Mouse (Mus musculus) hindbrain, postnatal 0 days (tissue): ENCODE results near the gene Tmed3. TPM values are rescaled to one million over a fixed set of nuclear protein-coding genes. Genes with fewer than 3 reads are reported as not detected.

Experiments used
- ATAC-seq: fragments of 200-750 bp; cut with Nextera tagmentation; 2 replicates; pipeline ENCODE4 v1.8.0; 2017; ENCODE audit warnings: mild to moderate bottlenecking, moderate TSS enrichment, moderate library complexity
- DNase-seq: peaks from one replicate; pipeline ENCODE4 v3.0.0-alpha.2; 2015; ENCODE audit warnings: low spot score
- H3K27ac ChIP-seq: fragments of 300-500 bp; sonication (generic); 2 replicates; pipeline ENCODE4 v1.5.1; 2014; ENCODE audit warnings: mild to moderate bottlenecking
- H3K27me3 ChIP-seq: fragments of 300-500 bp; sonication (generic); 2 replicates; pipeline ENCODE4 v1.6.1; 2014; ENCODE audit warnings: low read length, mixed read lengths; ENCODE audit not compliant: insufficient read depth
- H3K36me3 ChIP-seq: fragments of 300-500 bp; sonication (generic); 2 replicates; pipeline ENCODE4 v1.6.1; 2014; ENCODE audit warnings: low read length, mixed read lengths; ENCODE audit not compliant: insufficient read depth
- H3K4me1 ChIP-seq: fragments of 300-500 bp; sonication (generic); 2 replicates; pipeline ENCODE4 v1.6.1; 2014; ENCODE audit warnings: antibody characterized with exemption, low read length, mixed read lengths; ENCODE audit not compliant: insufficient read depth
- H3K4me2 ChIP-seq: fragments of 300-500 bp; sonication (generic); 2 replicates; pipeline ENCODE4 v1.6.1; 2014; ENCODE audit warnings: low read depth, mild to moderate bottlenecking, low read length, moderate library complexity, mixed read lengths
- H3K4me3 ChIP-seq: fragments of 300-500 bp; sonication (generic); 2 replicates; pipeline ENCODE4 v1.5.1; 2014; ENCODE audit warnings: low read length
- H3K9ac ChIP-seq: fragments of 300-500 bp; sonication (generic); replicated peaks from 2 replicates; pipeline ENCODE4 v1.6.1; 2014; ENCODE audit warnings: mild to moderate bottlenecking, low read length, moderate library complexity, mixed read lengths
- H3K9me3 ChIP-seq: fragments of 300-500 bp; sonication (generic); 2 replicates; pipeline ENCODE4 v1.6.1; 2016; ENCODE audit warnings: low read length, mixed read lengths
- CTCF ChIP-seq: IDR thresholded peaks from 2 replicates; pipeline ENCODE4 v1.5.1; 2016; ENCODE audit warnings: antibody characterized with exemption, control low read depth, low read depth
- WGBS: fragments of 180-500 bp; shearing (Covaris S2); extraction: QIAGEN DNeasy Blood & Tissue Kit; methylation state at CpG from one replicate; pipeline ENCODE4 v1.1.7; 2014; 5-methylcytosine and 5-hydroxymethylcytosine counted together
- polyA plus RNA-seq: library from polyadenylated mRNA; unstranded; fragments of >200 nt; fragmentation: Nextera tagmentation; extraction: Ambion mirVana; gene quantifications from 2 replicates; pipeline ENCODE4 v1.2.1, GENCODE M21; 2015
- total RNA-seq: library from RNA; depleted of rRNA; stranded (reverse); fragments of >200 nt; gene quantifications from 2 replicates; pipeline ENCODE4 v1.2.3, GENCODE M21; 2014; rRNA removed

Tmed3 gene
- total RNA-seq = 68.2 and 70.4 TPM in 2 replicates
- 60.0 and 63.1 TPM in 2 replicates for polyA plus RNA-seq

DNA sequence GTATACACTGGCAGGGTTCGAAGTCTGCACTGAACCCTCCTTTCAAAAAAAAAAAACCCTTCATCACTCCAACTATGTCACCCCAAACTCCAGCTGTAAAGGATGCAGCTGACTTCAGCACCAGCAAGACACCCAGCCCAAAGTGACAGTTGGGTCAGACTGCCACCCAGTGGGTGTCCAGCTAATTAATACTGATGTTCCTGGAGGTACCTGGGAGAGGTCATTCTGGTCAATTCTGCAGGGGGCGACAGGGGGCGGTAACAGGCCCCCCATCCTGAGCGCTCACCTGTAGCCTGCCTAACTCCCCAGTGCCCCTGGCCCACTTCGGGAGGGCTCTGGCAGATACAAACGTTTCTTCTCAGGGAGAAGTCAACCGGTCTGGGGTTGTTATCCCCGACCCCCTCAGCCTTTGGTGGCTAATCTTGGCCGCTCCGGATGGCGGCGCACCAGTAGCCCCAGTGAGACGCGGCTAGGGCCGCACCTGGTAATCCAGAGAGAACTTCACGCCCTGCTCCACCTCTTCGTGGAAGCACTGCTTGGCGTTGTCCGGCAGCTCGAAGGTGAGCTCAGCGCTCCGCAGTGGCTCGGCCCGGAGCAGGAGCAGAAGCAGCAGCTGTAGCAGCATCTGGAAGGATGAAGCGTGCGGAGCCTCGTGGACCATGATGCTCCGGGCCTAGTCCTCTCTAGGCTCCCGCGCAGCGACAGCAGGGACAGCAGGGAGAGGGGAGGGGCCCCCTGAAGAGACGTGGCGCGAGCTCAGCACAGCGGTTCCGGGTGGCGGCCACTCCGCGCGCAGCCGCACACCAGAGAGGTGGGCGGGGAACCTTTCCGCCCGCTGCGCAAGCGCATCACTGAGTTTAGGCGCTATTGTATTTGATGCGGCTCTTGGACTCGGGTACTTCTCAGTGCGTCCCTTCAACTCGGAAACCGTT, at the start of gene Tmed3:
Tmed3 (minus strand) TSS at position 804 of the 932 bp plus-strand sequence.
- ATAC-seq (peak; percentile 98), DNase-seq (peak; percentile 95)
- peaks cover 7% of the 10 kb centered on the region; the same call in 1 of the 2 replicates for H3K4me1 ChIP-seq
- peak within 1 kb of the TSS; percentile 85 for H3K27ac ChIP-seq
- 3% methylated on average over 52 of the region's 52 CpGs for WGBS
- peak within 1 kb of the TSS; percentile 77 for H3K9ac ChIP-seq
- H3K4me3 ChIP-seq = peak within 1 kb of the TSS; percentile 66
- peak; percentile 35 for TF ChIP-seq CTCF
- H3K36me3 ChIP-seq = peaks cover 7% of the 10 kb centered on the region
- no peaks in the 10 kb centered on the region for H3K27me3 ChIP-seq
- no peaks in the 10 kb centered on the region for H3K9me3 ChIP-seq
- H3K4me2 ChIP-seq = peak within 1 kb of the TSS; percentile 96

- DNase-seq (no peak), ATAC-seq (no peak)
- H3K9me3 ChIP-seq = no peaks in the 10 kb centered on the region
- no peak overlapping the region for H3K27ac ChIP-seq
- H3K4me1 ChIP-seq = 0 out of 2 replicates have a peak, but pooled peaks cover 4% of the 10 kb centered on the region
- no peak overlapping the region for H3K9ac ChIP-seq
- H3K27me3 ChIP-seq = peaks cover 14% of the 10 kb centered on the region; the same call in 1 of the 2 replicates
- H3K4me3 ChIP-seq = no peak overlapping the region
- no peak for TF ChIP-seq CTCF
- H3K4me2 ChIP-seq = no peak overlapping the region
- H3K36me3 ChIP-seq = no peaks in the 10 kb centered on the region
Observed at GRCm38 (mm10) chr9:89740041-89740440, 35.2 kb upstream of the Tmed3 start.

- 0 out of 2 replicates have a peak, but pooled peaks cover 4% of the 10 kb centered on the region for H3K4me1 ChIP-seq
- peak within 1 kb of the TSS; percentile 39 for H3K4me3 ChIP-seq
- no peak within 1 kb of the TSS for H3K27ac ChIP-seq
- ATAC-seq = peak; percentile 80
- peak within 1 kb of the TSS; percentile 59 for H3K4me2 ChIP-seq
- H3K27me3 ChIP-seq = peaks cover 14% of the 10 kb centered on the region; the same call in 1 of the 2 replicates
- TF ChIP-seq CTCF = 0 out of 2 replicates have a peak, but pooled peaks have one; percentile 5
- no peaks in the 10 kb centered on the region for H3K36me3 ChIP-seq
- H3K9ac ChIP-seq = peak within 1 kb of the TSS; percentile 13; the same call in 1 of the 2 replicates
- WGBS = 2% methylated on average over 8 of the region's 8 CpGs
- peak; percentile 38 for DNase-seq
- no peaks in the 10 kb centered on the region for H3K9me3 ChIP-seq
Observed at GRCm38 (mm10) chr9:89738295-89738694, 33.4 kb upstream of the Tmed3 start, which contains the start of gene Ankrd34c. Gene Ankrd34c (minus strand): TSS chr9:89738475.

- Histone ChIP-seq H3K27ac (no peak overlapping the region), H3K4me1 (0 out of 2 replicates have a peak, but pooled peaks cover 4% of the 10 kb centered on the region), H3K9me3 (no peaks in the 10 kb centered on the region), H3K27me3 (peaks cover 14% of the 10 kb centered on the region; the same call in 1 of the 2 replicates), H3K4me3 (peak overlapping the region; percentile 39), H3K4me2 (peak overlapping the region; percentile 59), H3K9ac (peak overlapping the region; percentile 13; the same call in 1 of the 2 replicates), H3K36me3 (no peaks in the 10 kb centered on the region)
- 15% methylated on average over 6 of the region's 6 CpGs for WGBS
- TF ChIP-seq CTCF = no peak
- no peak for DNase-seq
- ATAC-seq = peak; percentile 68; the same call in 1 of the 2 replicates
Observed at GRCm38 (mm10) chr9:89737888-89738287, 33.0 kb upstream of the Tmed3 start.

- H3K27me3 ChIP-seq = peaks cover 14% of the 10 kb centered on the region; the same call in 1 of the 2 replicates
- no peaks in the 10 kb centered on the region for H3K36me3 ChIP-seq
- ATAC-seq (no peak), DNase-seq (peak; percentile 20)
- no peak; the same call in 1 of the 2 replicates for TF ChIP-seq CTCF
- peak overlapping the region; percentile 59 for H3K4me2 ChIP-seq
- H3K4me3 ChIP-seq = peak overlapping the region; percentile 39
- 0 out of 2 replicates have a peak, but pooled peaks cover 4% of the 10 kb centered on the region for H3K4me1 ChIP-seq
- WGBS = 6% methylated on average over 20 of the region's 20 CpGs
- H3K9ac ChIP-seq = 0 out of 2 replicates have a peak overlapping the region, but pooled peaks have one; percentile 13
- H3K9me3 ChIP-seq = no peaks in the 10 kb centered on the region
- no peak overlapping the region for H3K27ac ChIP-seq
Observed at GRCm38 (mm10) chr9:89736932-89737705, 32.3 kb upstream of the Tmed3 start.

- H3K27ac ChIP-seq = no peak overlapping the region
- H3K4me3 ChIP-seq = no peak overlapping the region
- H3K4me2 ChIP-seq = no peak overlapping the region
- 34% methylated on average over 4 of the region's 4 CpGs for WGBS
- H3K36me3 ChIP-seq = no peaks in the 10 kb centered on the region
- TF ChIP-seq CTCF = peak; percentile 86
- no peak overlapping the region for H3K9ac ChIP-seq
- no peaks in the 10 kb centered on the region for H3K27me3 ChIP-seq
- DNase-seq (peak; percentile 72), ATAC-seq (no peak)
- H3K9me3 ChIP-seq = no peaks in the 10 kb centered on the region
- H3K4me1 ChIP-seq = peaks cover 7% of the 10 kb centered on the region; the same call in 1 of the 2 replicates
Observed at GRCm38 (mm10) chr9:89706906-89707305, 2.0 kb upstream of the Tmed3 start.
